Mouse (Mus musculus) intestine, embryonic 16.5 days (tissue): ENCODE measurements around the gene Phf20. TPM values are rescaled to one million over a fixed set of nuclear protein-coding genes. Genes with fewer than 3 reads are reported as not detected.
A peak's percentile ranks its signal among the peaks of the same experiment; 100 is the strongest.

Experiments
- ATAC-seq: fragments of 200-750 bp; cut with Nextera tagmentation; 2 replicates; pipeline ENCODE4 v1.8.0; 2017; ENCODE audit warnings: moderate TSS enrichment, moderate library complexity
- H3K27ac ChIP-seq: fragments of 300-500 bp; sonication (generic); 2 replicates; pipeline ENCODE4 v1.5.1; 2014; ENCODE audit warnings: mild to moderate bottlenecking, low read length
- H3K27me3 ChIP-seq: fragments of 300-500 bp; sonication (generic); replicated peaks from 2 replicates; pipeline ENCODE4 v1.6.1; 2014; ENCODE audit warnings: low read length, control low read depth, mixed read lengths; ENCODE audit not compliant: control insufficient read depth, insufficient read depth
- H3K36me3 ChIP-seq: fragments of 300-500 bp; sonication (generic); 2 replicates; pipeline ENCODE4 v1.6.1; 2014; ENCODE audit warnings: low read length, control low read depth; ENCODE audit not compliant: control insufficient read depth, insufficient read depth
- H3K4me1 ChIP-seq: fragments of 300-500 bp; sonication (generic); 2 replicates; pipeline ENCODE4 v1.6.1; 2014; ENCODE audit warnings: low read length, control low read depth, mixed read lengths; ENCODE audit not compliant: control insufficient read depth, insufficient read depth
- H3K4me2 ChIP-seq: fragments of 300-500 bp; sonication (generic); 2 replicates; pipeline ENCODE4 v1.6.1; 2014; ENCODE audit warnings: low read depth, low read length, control low read depth
- H3K4me3 ChIP-seq: fragments of 300-500 bp; sonication (generic); 2 replicates; pipeline ENCODE4 v1.5.1; 2014; ENCODE audit warnings: mild to moderate bottlenecking, low read length
- H3K9ac ChIP-seq: fragments of 300-500 bp; sonication (generic); 2 replicates; pipeline ENCODE4 v1.6.1; 2014; ENCODE audit warnings: low read depth, low read length
- H3K9me3 ChIP-seq: fragments of 300-500 bp; sonication (generic); 2 replicates; pipeline ENCODE4 v1.6.1; 2016; ENCODE audit warnings: low read length, control low read depth; ENCODE audit not compliant: control insufficient read depth
- WGBS: fragments of 180-500 bp; shearing (Covaris S2); extraction: QIAGEN DNeasy Blood & Tissue Kit; methylation state at CpG from one replicate; pipeline ENCODE4 v1.1.7; 2014; 5-methylcytosine and 5-hydroxymethylcytosine counted together
- polyA plus RNA-seq: library from polyadenylated mRNA; unstranded; fragments of >200 nt; fragmentation: Nextera tagmentation; extraction: Ambion mirVana; gene quantifications from 2 replicates; pipeline ENCODE4 v1.2.1, GENCODE M21; 2015

Phf20 gene
- polyA plus RNA-seq, 1 experiment from 2014 or later = 53.2 TPM

- no peaks in the 10 kb centered on the region for H3K9me3 ChIP-seq
- ATAC-seq = no peak
- no peaks in the 10 kb centered on the region for H3K27me3 ChIP-seq
- no peaks in the 10 kb centered on the region for H3K36me3 ChIP-seq
- H3K27ac ChIP-seq = no peak overlapping the region
- H3K4me2 ChIP-seq = no peak overlapping the region
- H3K4me1 ChIP-seq = peaks cover 19% of the 10 kb centered on the region
- no peak overlapping the region for H3K9ac ChIP-seq
- H3K4me3 ChIP-seq = no peak overlapping the region
Observed at GRCm38 (mm10) chr2:156194571-156194970, 1.7 kb upstream of the Phf20 start.

- no peak for ATAC-seq
- Histone ChIP-seq H3K9me3 (no peaks in the 10 kb centered on the region), H3K27ac (peak overlapping the region; percentile 94), H3K27me3 (no peaks in the 10 kb centered on the region), H3K4me2 (peak overlapping the region; percentile 51), H3K4me1 (peaks cover 20% of the 10 kb centered on the region), H3K9ac (peak overlapping the region; percentile 89), H3K4me3 (peak overlapping the region; percentile 79), H3K36me3 (no peaks in the 10 kb centered on the region)
- 5% methylated on average over 17 of the region's 17 CpGs for WGBS
Observed at GRCm38 (mm10) chr2:156197129-156197911, 1.1 kb downstream of the Phf20 start.

- Histone ChIP-seq H3K9me3 (no peaks in the 10 kb centered on the region), H3K4me1 (peaks cover 29% of the 10 kb centered on the region), H3K27me3 (no peaks in the 10 kb centered on the region), H3K4me2 (no peak overlapping the region), H3K4me3 (no peak overlapping the region), H3K27ac (no peak overlapping the region), H3K36me3 (no peaks in the 10 kb centered on the region), H3K9ac (no peak overlapping the region)
- 53% methylated on average over 3 of the region's 3 CpGs for WGBS
- no peak for ATAC-seq
Observed at GRCm38 (mm10) chr2:156199944-156200343, 3.7 kb downstream of the Phf20 start.

GRCm38 (mm10) chr2:156201486-156201885 lies 5.2 kb downstream of the Phf20 start:
- peaks cover 27% of the 10 kb centered on the region for H3K4me1 ChIP-seq
- ATAC-seq = no peak
- no peak overlapping the region for H3K4me3 ChIP-seq
- H3K27ac ChIP-seq = no peak overlapping the region
- no peaks in the 10 kb centered on the region for H3K9me3 ChIP-seq
- H3K9ac ChIP-seq = no peak overlapping the region
- WGBS = 92% methylated on average over 4 of the region's 4 CpGs
- H3K27me3 ChIP-seq = no peaks in the 10 kb centered on the region
- H3K4me2 ChIP-seq = no peak overlapping the region
- no peaks in the 10 kb centered on the region for H3K36me3 ChIP-seq

DNA sequence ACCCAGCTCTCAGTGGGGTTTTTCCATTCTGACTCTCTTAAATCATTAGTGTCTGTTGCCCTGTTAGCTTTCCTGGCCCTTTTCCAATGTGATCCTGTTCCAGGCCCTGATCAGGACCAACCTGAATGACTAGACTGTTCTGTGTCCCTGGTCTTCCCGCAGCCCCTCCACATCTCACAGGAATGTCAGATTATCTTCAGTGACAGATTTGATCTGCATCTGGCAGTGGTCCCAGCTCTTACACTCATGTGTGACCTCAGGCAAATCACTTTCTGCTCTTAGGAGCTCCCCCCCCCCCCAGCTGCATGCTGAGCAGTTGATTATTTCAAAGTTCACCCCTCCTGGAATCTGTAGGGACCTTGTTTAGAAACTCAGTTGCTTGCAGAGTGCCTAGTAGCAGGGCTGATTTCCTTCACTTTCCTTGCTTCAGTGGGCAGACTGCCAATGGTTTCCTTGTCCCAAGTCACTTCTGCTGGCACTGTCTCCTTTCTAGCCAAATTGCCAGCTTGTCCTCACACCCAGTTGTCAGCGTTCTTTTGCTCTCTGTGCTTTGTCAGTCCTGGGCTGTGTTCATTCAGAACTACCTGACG lies 6.7 kb downstream of the Phf20 start:
- peak; percentile 56 for ATAC-seq
- H3K4me2 ChIP-seq = no peak overlapping the region
- no peaks in the 10 kb centered on the region for H3K27me3 ChIP-seq
- 0 out of 2 replicates have a peak overlapping the region, but pooled peaks have one; percentile 5 for H3K27ac ChIP-seq
- 42% methylated on average over 3 of the region's 3 CpGs for WGBS
- peaks cover 22% of the 10 kb centered on the region for H3K4me1 ChIP-seq
- no peak overlapping the region for H3K4me3 ChIP-seq
- no peaks in the 10 kb centered on the region for H3K9me3 ChIP-seq
- H3K9ac ChIP-seq = no peak overlapping the region
- no peaks in the 10 kb centered on the region; the same call in 1 of the 2 replicates for H3K36me3 ChIP-seq

DNA sequence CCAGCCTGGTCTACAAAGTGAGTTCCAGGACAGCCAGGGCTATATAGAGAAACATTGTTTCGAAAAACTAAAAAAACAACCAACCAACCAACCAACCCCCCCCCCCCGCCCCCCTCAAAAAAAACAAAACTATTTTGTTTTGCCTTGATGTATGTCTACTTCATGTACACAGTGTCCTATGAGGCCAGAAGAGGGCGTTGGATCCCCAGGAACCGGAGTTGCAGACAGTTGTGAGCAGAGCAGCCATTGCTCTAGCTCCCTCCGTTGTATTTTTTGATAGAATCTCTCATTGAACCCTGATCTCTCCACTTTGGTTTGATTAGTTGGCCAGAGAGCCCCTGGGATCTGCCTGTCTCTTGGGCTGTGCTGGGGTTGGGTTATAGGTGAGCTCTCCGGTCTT lies 7.7 kb downstream of the Phf20 start:
- WGBS = 93% methylated on average over 6 of the region's 6 CpGs
- Histone ChIP-seq H3K4me1 (peaks cover 13% of the 10 kb centered on the region), H3K36me3 (no peaks in the 10 kb centered on the region; the same call in 1 of the 2 replicates), H3K9ac (no peak overlapping the region), H3K4me2 (no peak overlapping the region), H3K4me3 (no peak overlapping the region), H3K9me3 (no peaks in the 10 kb centered on the region), H3K27ac (no peak overlapping the region), H3K27me3 (no peaks in the 10 kb centered on the region)
- no peak for ATAC-seq

DNA sequence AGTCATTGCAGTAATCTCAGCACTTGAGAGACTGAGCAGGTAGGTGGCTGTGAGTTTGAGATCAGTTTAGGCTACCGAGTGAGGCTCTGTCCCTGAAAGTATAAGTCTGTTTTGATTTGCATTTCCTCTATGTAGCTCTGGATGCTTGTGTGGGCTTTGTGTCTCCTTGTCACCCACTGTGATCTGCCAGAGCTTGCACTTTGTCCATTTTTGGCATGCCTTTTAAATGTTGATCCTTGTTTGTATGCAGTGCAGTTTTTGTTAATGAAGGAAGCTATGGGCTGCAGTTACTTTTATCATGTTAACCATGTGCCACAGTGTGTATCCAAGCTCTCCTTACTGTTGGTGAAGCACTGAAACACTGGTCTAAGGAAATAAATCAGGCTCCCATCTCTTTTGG lies 21.5 kb downstream of the Phf20 start:
- Histone ChIP-seq H3K9ac (no peak overlapping the region), H3K27ac (no peak overlapping the region), H3K36me3 (no peaks in the 10 kb centered on the region), H3K9me3 (no peaks in the 10 kb centered on the region), H3K4me1 (no peaks in the 10 kb centered on the region), H3K27me3 (no peaks in the 10 kb centered on the region), H3K4me3 (no peak overlapping the region), H3K4me2 (no peak overlapping the region)
- 84% methylated on average over 1 of the region's 1 CpGs for WGBS
- no peak for ATAC-seq

GRCm38 (mm10) chr2:156222100-156222499 lies 25.8 kb downstream of the Phf20 start:
- no peak overlapping the region for H3K9ac ChIP-seq
- H3K4me3 ChIP-seq = no peak overlapping the region
- H3K4me1 ChIP-seq = no peaks in the 10 kb centered on the region
- no peak overlapping the region for H3K27ac ChIP-seq
- ATAC-seq = no peak
- no peak overlapping the region for H3K4me2 ChIP-seq
- H3K27me3 ChIP-seq = no peaks in the 10 kb centered on the region
- H3K9me3 ChIP-seq = no peaks in the 10 kb centered on the region
- 0 out of 2 replicates have a peak, but pooled peaks cover 2% of the 10 kb centered on the region for H3K36me3 ChIP-seq

- Histone ChIP-seq H3K9ac (no peak overlapping the region), H3K27ac (no peak overlapping the region), H3K36me3 (0 out of 2 replicates have a peak, but pooled peaks cover 2% of the 10 kb centered on the region), H3K4me3 (no peak overlapping the region), H3K9me3 (no peaks in the 10 kb centered on the region), H3K4me2 (no peak overlapping the region), H3K27me3 (no peaks in the 10 kb centered on the region), H3K4me1 (no peaks in the 10 kb centered on the region)
- 59% methylated on average over 5 of the region's 5 CpGs for WGBS
- no peak for ATAC-seq
Observed at GRCm38 (mm10) chr2:156224043-156224442, 27.8 kb downstream of the Phf20 start.
